Mouse (Mus musculus) heart, embryonic 16.5 days (tissue): ENCODE data around the gene Ankrd54. TPM values are rescaled to one million over a fixed set of nuclear protein-coding genes. Genes with fewer than 3 reads are reported as not detected.
"Not testable (repeated sequence)": the region's sequence is repeated elsewhere in the genome, so short reads cannot be mapped to it uniquely, and the experiment has no call there.

Experiments used
- ATAC-seq: fragments of 200-750 bp; cut with Nextera tagmentation; replicated peaks from 2 replicates; pipeline ENCODE4 v1.8.0; 2017; ENCODE audit warnings: moderate number of reproducible peaks; ENCODE audit not compliant: insufficient read depth, low FRiP score; ENCODE audit errors: extremely low read depth
- H3K27ac ChIP-seq: fragments of 300-500 bp; sonication (generic); 2 replicates; pipeline ENCODE4 v1.5.1; 2014; ENCODE audit warnings: mild to moderate bottlenecking, low read length, control low read depth, moderate library complexity
- H3K27me3 ChIP-seq: fragments of 300-500 bp; sonication (generic); 2 replicates; pipeline ENCODE4 v1.6.1; 2014; ENCODE audit warnings: low read length, mixed read lengths; ENCODE audit not compliant: control insufficient read depth, insufficient read depth
- H3K36me3 ChIP-seq: fragments of 300-500 bp; sonication (generic); 2 replicates; pipeline ENCODE4 v1.6.1; 2014; ENCODE audit not compliant: control insufficient read depth, insufficient read depth
- H3K4me1 ChIP-seq: fragments of 300-500 bp; sonication (generic); 2 replicates; pipeline ENCODE4 v1.6.1; 2014; ENCODE audit warnings: low read length, mixed read lengths; ENCODE audit not compliant: control insufficient read depth, insufficient read depth
- H3K4me2 ChIP-seq: fragments of 300-500 bp; sonication (generic); 2 replicates; pipeline ENCODE4 v1.6.1; 2014; ENCODE audit warnings: low read depth, mild to moderate bottlenecking, control low read depth, low read length
- H3K4me3 ChIP-seq: fragments of 300-500 bp; sonication (generic); 2 replicates; pipeline ENCODE4 v1.5.1; 2014; ENCODE audit warnings: mild to moderate bottlenecking, control low read depth, low read length
- H3K9ac ChIP-seq: fragments of 300-500 bp; sonication (generic); 2 replicates; pipeline ENCODE4 v1.6.1; 2014; ENCODE audit warnings: low read length, control low read depth
- H3K9me3 ChIP-seq: fragments of 300-500 bp; sonication (generic); replicated peaks from 2 replicates; pipeline ENCODE4 v1.6.1; 2016; ENCODE audit warnings: low read length; ENCODE audit not compliant: control insufficient read depth
- WGBS: fragments of 180-500 bp; shearing (Covaris S2); extraction: QIAGEN DNeasy Blood & Tissue Kit; methylation state at CpG from one replicate; pipeline ENCODE4 v1.1.7; 2014; 5-methylcytosine and 5-hydroxymethylcytosine counted together
- polyA plus RNA-seq: library from polyadenylated mRNA; unstranded; fragments of >200 nt; fragmentation: Nextera tagmentation; extraction: Ambion mirVana; gene quantifications from 2 replicates; pipeline ENCODE4 v1.2.1, GENCODE M21; 2015

Ankrd54 gene
- polyA plus RNA-seq, 1 experiment from 2014 or later, result 28.5 TPM

DNA sequence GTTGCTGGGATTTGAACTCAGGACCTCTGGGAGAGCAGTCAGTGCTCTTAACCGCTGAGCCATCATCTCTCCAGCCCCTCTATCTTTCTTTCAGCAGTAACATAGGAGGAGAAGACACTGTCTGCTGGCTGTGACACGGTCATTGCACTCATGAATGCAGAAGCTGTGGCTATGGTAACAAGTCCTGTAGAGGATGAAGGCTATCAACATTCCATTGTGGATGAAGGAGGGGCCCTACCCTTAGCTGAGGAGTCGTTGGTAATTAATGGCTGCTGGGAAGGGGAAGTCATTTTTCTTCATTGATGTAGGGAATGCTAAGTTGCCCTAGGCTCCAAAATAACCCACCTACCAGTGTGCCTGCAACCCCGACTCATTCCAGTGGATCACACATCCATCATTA is 44.5 kb downstream of the Ankrd54 start:
- Histone ChIP-seq H3K9ac (no peak overlapping the region), H3K4me2 (no peak overlapping the region), H3K27me3 (no peaks in the 10 kb centered on the region), H3K4me1 (peaks cover 4% of the 10 kb centered on the region; the same call in 1 of the 2 replicates), H3K27ac (no peak overlapping the region), H3K36me3 (no peaks in the 10 kb centered on the region), H3K4me3 (no peak overlapping the region), H3K9me3 (no peaks in the 10 kb centered on the region)
- WGBS, result 34% methylated on average over 4 of the region's 4 CpGs
- no peak for ATAC-seq

- no peak for ATAC-seq
- no peak overlapping the region for H3K4me3 ChIP-seq
- H3K4me1 ChIP-seq, result no peaks in the 10 kb centered on the region
- H3K9ac ChIP-seq, result no peak overlapping the region
- H3K27ac ChIP-seq, result no peak overlapping the region
- 59% methylated on average over 7 of the region's 7 CpGs for WGBS
- no peaks in the 10 kb centered on the region for H3K9me3 ChIP-seq
- H3K36me3 ChIP-seq, result no peaks in the 10 kb centered on the region
- H3K4me2 ChIP-seq, result no peak overlapping the region
- no peaks in the 10 kb centered on the region for H3K27me3 ChIP-seq
These were observed 49.3 kb downstream of the Ankrd54 start for GRCm38 (mm10) chr15:79013382-79013781.

- H3K27me3 ChIP-seq, result no peaks in the 10 kb centered on the region
- no peak overlapping the region for H3K4me2 ChIP-seq
- no peak overlapping the region for H3K27ac ChIP-seq
- WGBS, result 53% methylated on average over 10 of the region's 10 CpGs
- H3K9me3 ChIP-seq, result no peaks in the 10 kb centered on the region
- H3K4me1 ChIP-seq, result no peaks in the 10 kb centered on the region
- no peak overlapping the region for H3K9ac ChIP-seq
- H3K36me3 ChIP-seq, result peaks cover 3% of the 10 kb centered on the region; the same call in 1 of the 2 replicates
- no peak for ATAC-seq
- H3K4me3 ChIP-seq, result no peak overlapping the region
These were observed 51.1 kb downstream of the Ankrd54 start for GRCm38 (mm10) chr15:79011550-79011949.

- no peak overlapping the region for H3K27ac ChIP-seq
- no peak overlapping the region for H3K4me2 ChIP-seq
- no peaks in the 10 kb centered on the region for H3K9me3 ChIP-seq
- no peaks in the 10 kb centered on the region for H3K4me1 ChIP-seq
- no peak for ATAC-seq
- peaks cover 15% of the 10 kb centered on the region for H3K36me3 ChIP-seq
- no peaks in the 10 kb centered on the region for H3K27me3 ChIP-seq
- H3K9ac ChIP-seq, result no peak overlapping the region
- WGBS, result 46% methylated on average over 5 of the region's 5 CpGs
- H3K4me3 ChIP-seq, result no peak overlapping the region
These were observed 53.0 kb downstream of the Ankrd54 start for GRCm38 (mm10) chr15:79009734-79010133.

DNA sequence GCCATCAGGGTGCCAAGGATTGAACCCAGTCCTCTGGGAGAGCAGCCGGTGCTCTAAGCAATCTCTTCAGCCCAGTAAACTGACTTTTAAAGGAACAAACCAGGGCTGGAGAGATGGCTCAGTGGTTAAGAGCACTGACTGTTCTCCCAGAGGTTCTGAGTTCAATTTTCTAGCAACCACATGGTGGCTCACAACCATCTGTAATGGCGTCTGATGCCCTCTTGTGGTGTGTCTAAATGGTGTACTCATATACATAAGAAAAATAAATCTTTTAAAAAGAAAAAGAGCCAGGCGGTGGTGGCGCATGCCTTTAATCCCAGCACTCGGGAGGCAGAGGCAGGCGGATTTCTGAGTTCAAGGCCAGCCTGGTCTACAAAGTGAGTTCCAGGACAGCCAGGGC is 54.9 kb downstream of the Ankrd54 start:
- H3K9me3 ChIP-seq, H3K9ac ChIP-seq, H3K4me3 ChIP-seq, H3K4me1 ChIP-seq, H3K27me3 ChIP-seq, ATAC-seq, H3K27ac ChIP-seq, H3K4me2 ChIP-seq: not testable (repeated sequence)
- WGBS, result 87% methylated on average over 6 of the region's 6 CpGs
- H3K36me3 ChIP-seq, result peaks cover 29% of the 10 kb centered on the region

- H3K9ac ChIP-seq, result no peak overlapping the region
- no peaks in the 10 kb centered on the region for H3K27me3 ChIP-seq
- H3K27ac ChIP-seq, result no peak overlapping the region
- H3K4me2 ChIP-seq, result no peak overlapping the region
- no peaks in the 10 kb centered on the region for H3K9me3 ChIP-seq
- WGBS, result 89% methylated on average over 5 of the region's 5 CpGs
- no peaks in the 10 kb centered on the region for H3K4me1 ChIP-seq
- no peak overlapping the region for H3K4me3 ChIP-seq
- H3K36me3 ChIP-seq, result peaks cover 34% of the 10 kb centered on the region
- no peak for ATAC-seq
These were observed 55.6 kb downstream of the Ankrd54 start for GRCm38 (mm10) chr15:79007059-79007458.

- H3K27me3 ChIP-seq, result no peaks in the 10 kb centered on the region
- H3K4me1 ChIP-seq, result no peaks in the 10 kb centered on the region
- no peak overlapping the region for H3K4me2 ChIP-seq
- 73% methylated on average over 3 of the region's 3 CpGs for WGBS
- no peaks in the 10 kb centered on the region for H3K9me3 ChIP-seq
- H3K9ac ChIP-seq, result no peak overlapping the region
- no peak overlapping the region for H3K27ac ChIP-seq
- H3K4me3 ChIP-seq, result no peak overlapping the region
- peaks cover 38% of the 10 kb centered on the region for H3K36me3 ChIP-seq
- ATAC-seq, result no peak
These were observed 56.1 kb downstream of the Ankrd54 start for GRCm38 (mm10) chr15:79006638-79007037.

- H3K4me1 ChIP-seq, result no peaks in the 10 kb centered on the region
- no peak overlapping the region for H3K27ac ChIP-seq
- WGBS, result 87% methylated on average over 9 of the region's 9 CpGs
- no peaks in the 10 kb centered on the region for H3K9me3 ChIP-seq
- ATAC-seq, result no peak
- no peak overlapping the region for H3K9ac ChIP-seq
- H3K4me3 ChIP-seq, result no peak overlapping the region
- H3K36me3 ChIP-seq, result peaks cover 40% of the 10 kb centered on the region
- H3K27me3 ChIP-seq, result no peaks in the 10 kb centered on the region
- H3K4me2 ChIP-seq, result no peak overlapping the region
These were observed 57.1 kb downstream of the Ankrd54 start for GRCm38 (mm10) chr15:79005581-79005980.
